Mouse (Mus musculus): Measurements from ENCODE around the gene Eif6.

Eif6 gene

GRCm38 (mm10) chr2:155787949-155788931 is 38.5 kb downstream of the Eif6 start:
- DNase-seq (ENCODE audit: low spot score in 2 of 2), result no peak

GRCm38 (mm10) chr2:155786905-155787304 is 39.8 kb downstream of the Eif6 start:
- DNase-seq (ENCODE audit: low spot score in 2 of 2), result no peak

GRCm38 (mm10) chr2:155784534-155784933 is 42.2 kb downstream of the Eif6 start:
- DNase-seq (ENCODE audit: low spot score in 2 of 2), result peak; percentile 57 to 64

GRCm38 (mm10) chr2:155779506-155779905 is 47.2 kb downstream of the Eif6 start:
- no peak for DNase-seq (ENCODE audit: low spot score in 2 of 2)

GRCm38 (mm10) chr2:155779066-155779465 is 47.7 kb downstream of the Eif6 start:
- no peak for DNase-seq (ENCODE audit: low spot score in 2 of 2)

- DNase-seq (ENCODE audit: low spot score in 2 of 2), result no peak
Observed at GRCm38 (mm10) chr2:155778004-155778403, 48.7 kb downstream of the Eif6 start.

GRCm38 (mm10) chr2:155777688-155777985 is 49.1 kb downstream of the Eif6 start:
- no peak for DNase-seq (ENCODE audit: low spot score in 2 of 2)

GRCm38 (mm10) chr2:155776824-155777687 is 49.7 kb downstream of the Eif6 start:
- no peak for DNase-seq (ENCODE audit: low spot score in 2 of 2)

GRCm38 (mm10) chr2:155775685-155776263 is 51.0 kb downstream of the Eif6 start:
- peak in 1 of 2 experiments; percentile 20 for DNase-seq (ENCODE audit: low spot score in 2 of 2)

GRCm38 (mm10) chr2:155774927-155775684 is 51.6 kb downstream of the Eif6 start, which contains the start of gene Mmp24:
TSS of gene Mmp24 (plus strand) at chr2:155775342.
- no peak for DNase-seq (ENCODE audit: low spot score in 2 of 2)

GRCm38 (mm10) chr2:155774261-155774926 is 52.3 kb downstream of the Eif6 start:
- DNase-seq (ENCODE audit: low spot score in 2 of 2), result no peak

- DNase-seq (ENCODE audit: low spot score in 2 of 2), result no peak
Observed at GRCm38 (mm10) chr2:155773664-155774063, 53.1 kb downstream of the Eif6 start.

All from right cerebral cortex, postnatal 36 days (tissue).